Mouse (Mus musculus) thymus, postnatal 0 days (tissue): ENCODE results near the gene Bhlhe41. TPM values are rescaled to one million over a fixed set of nuclear protein-coding genes. Genes with fewer than 3 reads are reported as not detected.
A peak's percentile ranks its signal among the peaks of the same experiment; 100 is the strongest.

Source experiments
- DNase-seq: peaks from one replicate; pipeline ENCODE4 v3.0.0-alpha.2; 2015; ENCODE audit warnings: low spot score
- polyA plus RNA-seq: library from polyadenylated mRNA; unstranded; fragments of >200 nt; fragmentation: Nextera tagmentation; extraction: Ambion mirVana; gene quantifications from 2 replicates; pipeline ENCODE4 v1.2.1, GENCODE M21; 2015

Bhlhe41 gene
- polyA plus RNA-seq: 8.5 and 9.4 TPM in 2 replicates

DNA sequence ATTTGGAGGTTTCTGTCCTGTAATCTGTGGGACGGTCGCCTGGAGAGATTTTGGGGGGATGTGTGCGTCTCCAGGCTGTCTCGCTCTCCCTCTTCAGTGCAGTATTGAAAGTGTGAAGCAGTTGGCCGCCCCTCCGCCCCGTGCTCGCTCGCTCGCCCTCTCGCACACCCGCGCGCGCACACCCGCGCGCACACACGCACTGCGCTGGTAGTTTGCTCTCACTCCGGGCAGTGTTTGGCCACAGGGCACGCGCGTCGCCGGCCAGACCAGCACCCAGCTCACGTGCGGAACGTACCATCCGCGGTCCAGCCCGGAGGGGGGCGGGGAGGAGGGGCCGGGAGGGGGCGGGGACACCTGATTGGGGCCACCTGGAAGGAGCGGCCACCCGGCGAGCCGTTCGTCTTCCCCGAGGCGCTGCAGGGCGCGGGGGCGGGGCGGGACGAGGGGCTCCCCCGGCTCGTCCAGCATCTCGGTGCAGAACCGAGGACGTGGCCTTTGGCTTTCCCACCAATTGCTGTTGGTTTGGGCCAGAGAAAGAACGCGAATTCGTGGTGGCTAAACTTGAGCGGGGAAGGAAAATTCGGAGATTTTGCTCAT is at the start of gene Bhlhe41:
Gene Bhlhe41 (minus strand): TSS at position 270 of the 597 bp plus-strand sequence.
- no peak for DNase-seq

GRCm38 (mm10) chr6:145912232-145912631 is 46.9 kb upstream of the Bhlhe41 start:
- DNase-seq: no peak

DNA sequence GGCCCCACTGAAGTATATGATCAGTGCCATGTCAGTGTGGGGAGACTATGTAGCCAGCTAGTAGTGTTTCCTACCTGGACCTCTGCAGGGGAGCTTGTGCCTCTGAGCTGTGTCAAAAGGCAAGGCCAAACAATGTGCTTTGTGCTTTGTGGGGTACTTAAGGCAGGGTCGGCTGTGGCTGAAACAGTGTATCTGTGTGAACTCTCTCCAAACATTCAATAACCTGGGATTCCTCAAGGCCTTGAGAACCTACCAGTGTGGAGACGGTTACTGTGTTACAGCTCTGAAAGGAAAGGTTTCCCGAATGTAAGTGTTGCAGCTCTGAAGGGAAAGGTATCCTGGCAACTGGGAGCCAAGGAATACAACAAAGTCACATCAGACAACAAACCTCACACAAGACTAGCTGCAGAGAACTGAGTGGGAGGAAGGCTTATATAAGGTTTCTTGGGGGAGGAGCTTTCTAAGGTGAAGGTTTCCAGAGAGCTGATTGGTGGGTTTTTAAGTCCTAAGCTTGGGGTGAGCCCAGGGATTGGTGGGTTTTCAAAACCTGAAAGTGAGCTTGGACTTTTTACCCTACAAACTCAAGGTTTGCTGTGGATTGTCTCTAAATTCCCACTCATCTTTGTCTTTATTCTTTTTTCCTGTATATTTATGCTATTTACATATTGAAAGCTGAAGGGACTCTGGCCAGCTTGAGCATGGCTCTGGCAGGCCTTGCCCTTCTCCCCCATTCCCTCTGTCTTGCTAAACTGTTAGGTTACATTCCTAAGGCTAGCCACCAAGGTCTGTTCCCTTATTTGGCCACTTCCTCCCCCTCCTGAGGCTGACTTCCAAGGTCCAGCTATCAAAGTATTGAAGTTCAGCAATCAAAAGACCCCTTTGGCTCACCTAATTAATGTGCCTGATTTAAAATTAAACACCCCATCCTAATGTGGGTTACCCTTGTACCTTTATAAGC is 45.4 kb upstream of the Bhlhe41 start:
- no peak for DNase-seq

- no peak for DNase-seq
Observed at GRCm38 (mm10) chr6:145909943-145910342, 44.6 kb upstream of the Bhlhe41 start.

GRCm38 (mm10) chr6:145906096-145906890 is 40.9 kb upstream of the Bhlhe41 start:
- DNase-seq: no peak

DNA sequence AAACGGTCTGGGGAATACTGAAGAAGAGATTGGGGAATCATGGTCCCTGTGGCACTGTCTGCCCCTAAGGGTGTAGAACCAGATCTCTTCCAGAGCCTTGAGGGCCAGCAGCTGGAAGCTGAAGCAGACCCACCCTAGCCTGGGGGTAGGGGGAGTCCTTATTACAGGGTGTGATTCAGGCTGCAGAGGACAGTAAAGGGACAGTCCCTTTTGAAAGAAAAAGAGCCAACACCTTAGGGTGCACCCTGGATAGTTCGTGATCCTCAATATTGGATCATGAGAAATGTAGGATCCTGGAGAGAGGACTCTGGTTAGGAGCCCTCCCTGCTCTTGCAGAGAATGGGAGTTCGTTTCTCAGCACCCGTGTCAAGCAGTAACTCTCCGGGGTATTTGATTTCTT is 39.3 kb upstream of the Bhlhe41 start:
- DNase-seq: no peak

- DNase-seq: no peak
Observed at GRCm38 (mm10) chr6:145904169-145904568, 38.8 kb upstream of the Bhlhe41 start.

GRCm38 (mm10) chr6:145894669-145895342 is 29.4 kb upstream of the Bhlhe41 start:
- DNase-seq: peak; percentile 46

DNA sequence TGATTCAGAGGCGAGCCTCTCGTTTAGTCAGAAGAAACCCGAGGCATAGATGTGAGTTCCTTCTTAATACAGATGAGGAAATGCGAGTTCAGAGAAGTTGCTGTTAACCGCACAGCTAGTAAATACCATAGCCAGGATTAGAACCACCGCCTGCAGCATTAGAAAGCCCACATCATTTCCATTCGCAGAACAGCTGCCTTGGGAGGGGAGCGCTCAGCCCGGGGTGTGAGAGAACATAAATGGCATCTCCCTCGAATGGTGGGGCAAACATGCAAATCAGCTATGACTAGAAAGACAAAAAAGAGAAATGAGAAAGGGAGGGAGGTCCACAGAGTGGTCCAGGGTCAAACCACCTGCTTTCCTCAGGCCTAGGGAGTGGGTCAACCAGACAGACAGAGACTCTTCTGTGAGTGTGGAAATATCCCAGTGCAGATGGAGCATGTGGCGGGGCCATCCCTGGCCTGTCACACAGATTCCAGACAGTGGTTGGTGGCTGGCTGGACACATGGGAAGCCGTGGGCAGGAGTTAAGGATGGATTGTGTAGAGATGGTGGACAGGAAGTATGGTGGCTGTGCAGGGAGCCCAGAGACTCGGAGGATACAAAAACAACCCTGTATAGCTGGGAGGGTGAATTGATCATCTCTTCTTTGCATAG is 28.1 kb upstream of the Bhlhe41 start:
- no peak for DNase-seq

DNA sequence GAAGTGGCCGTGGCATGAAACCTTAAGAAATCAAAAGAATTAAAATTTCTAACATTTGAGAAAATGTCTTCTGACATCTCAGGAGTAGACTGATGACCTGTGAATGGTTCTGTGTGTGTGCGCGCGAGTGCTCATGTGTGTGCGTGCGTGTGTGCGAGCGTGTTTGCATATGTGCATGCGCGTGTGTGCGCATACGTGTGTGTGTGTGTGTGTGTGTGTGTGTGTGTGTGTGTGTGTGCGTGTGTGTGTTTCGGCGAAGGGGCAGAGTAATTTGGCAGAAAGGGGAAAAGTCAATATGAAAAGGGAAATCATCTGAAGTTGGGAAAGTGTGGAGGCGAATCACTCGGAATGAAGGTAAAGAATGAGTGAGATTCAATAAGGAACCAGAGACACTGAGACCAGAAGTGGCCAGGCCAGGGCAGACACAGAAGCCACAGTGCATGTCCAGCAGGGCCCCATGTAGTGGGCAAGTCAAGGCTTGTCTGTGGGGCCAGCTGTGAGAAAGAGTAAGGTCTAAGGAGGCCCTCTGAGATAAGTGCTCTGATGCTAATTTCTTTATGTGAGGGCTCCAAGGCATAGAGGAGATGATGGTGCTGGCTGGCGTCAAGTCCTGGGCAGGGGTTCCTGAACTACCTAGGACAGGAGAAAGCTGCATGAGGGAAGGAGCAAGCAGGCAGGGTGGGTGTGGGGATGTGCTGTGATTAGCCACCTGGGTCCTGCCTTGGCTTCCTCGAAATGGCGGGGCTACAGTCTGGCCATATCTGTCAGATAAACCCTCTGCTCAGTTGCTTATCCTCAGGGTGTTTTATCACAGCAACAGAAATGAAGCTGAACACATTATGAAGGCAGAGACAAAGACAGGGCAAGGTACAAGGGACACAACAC is 27.3 kb upstream of the Bhlhe41 start:
- DNase-seq: no peak

- no peak for DNase-seq
Observed at GRCm38 (mm10) chr6:145891951-145892350, 26.6 kb upstream of the Bhlhe41 start.

- DNase-seq: no peak
Observed at GRCm38 (mm10) chr6:145887719-145888118, 22.4 kb upstream of the Bhlhe41 start.

DNA sequence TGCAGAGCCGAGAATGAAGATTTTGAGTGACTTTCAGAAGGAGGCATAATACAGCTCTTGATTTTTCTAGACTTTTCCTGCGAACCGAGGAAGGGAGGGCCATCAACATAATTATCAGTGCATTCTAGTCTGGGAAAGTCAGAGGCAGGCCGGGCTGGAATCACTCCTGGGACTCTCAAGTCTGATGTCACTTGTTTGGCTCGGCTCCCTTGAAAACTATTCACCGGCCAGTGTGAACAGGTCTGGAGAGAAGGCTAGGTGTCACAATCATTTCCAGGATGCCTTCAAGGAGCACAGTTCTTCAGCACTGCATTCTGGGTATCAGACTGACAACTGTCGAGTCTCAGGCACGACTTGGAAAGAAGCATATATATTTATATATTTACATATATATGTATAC is 20.9 kb upstream of the Bhlhe41 start:
- no peak for DNase-seq

DNA sequence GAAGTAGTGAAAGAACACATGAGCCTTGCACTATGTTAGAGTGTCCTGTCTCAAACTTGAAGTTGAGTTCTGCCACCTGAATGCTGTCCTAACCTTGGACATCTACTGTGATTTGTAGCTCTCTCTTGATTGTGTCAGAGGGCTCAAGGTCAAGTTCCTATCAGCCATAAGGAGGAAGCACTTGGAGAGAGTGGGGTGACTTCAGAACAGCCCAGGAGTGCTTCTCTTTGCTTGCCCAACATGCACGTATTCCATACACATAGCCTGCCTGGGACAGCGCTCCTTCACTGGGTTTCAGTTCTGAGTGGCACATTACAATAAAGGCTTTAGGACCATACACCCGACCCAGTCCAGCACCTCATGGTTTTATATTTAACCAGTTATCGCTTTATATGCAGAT is 19.7 kb upstream of the Bhlhe41 start:
- DNase-seq: no peak

- no peak for DNase-seq
Observed at GRCm38 (mm10) chr6:145883668-145884067, 18.3 kb upstream of the Bhlhe41 start.

DNA sequence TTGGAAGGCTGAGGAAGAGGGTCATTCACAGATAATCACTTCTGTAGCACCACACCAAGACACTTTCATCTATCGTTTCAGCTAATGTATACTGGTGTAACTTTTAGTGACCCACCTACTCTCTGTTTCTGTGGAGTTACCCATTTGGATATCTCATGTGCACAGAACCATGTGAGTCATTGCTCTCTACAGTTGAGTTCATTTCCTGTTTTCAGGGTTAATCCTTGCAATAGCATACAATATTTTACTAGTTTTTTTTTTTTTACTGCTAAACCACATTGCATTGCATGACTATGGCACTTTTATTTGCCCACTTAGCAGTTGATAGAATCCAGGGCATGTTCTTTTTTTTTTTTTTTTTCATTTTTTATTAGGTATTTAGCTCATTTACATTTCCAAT is 17.7 kb upstream of the Bhlhe41 start:
- no peak for DNase-seq

GRCm38 (mm10) chr6:145880609-145881008 is 15.3 kb upstream of the Bhlhe41 start:
- no peak for DNase-seq

GRCm38 (mm10) chr6:145876986-145877735 is 11.8 kb upstream of the Bhlhe41 start:
- no peak for DNase-seq

- DNase-seq: no peak
Observed at GRCm38 (mm10) chr6:145873354-145873753, 8.0 kb upstream of the Bhlhe41 start.
